Mouse (Mus musculus): Measurements from ENCODE around the gene Pnp. TPM values are rescaled to one million over a fixed set of nuclear protein-coding genes. Genes with fewer than 3 reads are reported as not detected.
"Not testable (repeated sequence)": the region's sequence is repeated elsewhere in the genome, so short reads cannot be mapped to it uniquely, and the experiment has no call there.

Pnp gene
- polyA plus RNA-seq, 1 experiment from 2014 or later, result 87.7 TPM

DNA sequence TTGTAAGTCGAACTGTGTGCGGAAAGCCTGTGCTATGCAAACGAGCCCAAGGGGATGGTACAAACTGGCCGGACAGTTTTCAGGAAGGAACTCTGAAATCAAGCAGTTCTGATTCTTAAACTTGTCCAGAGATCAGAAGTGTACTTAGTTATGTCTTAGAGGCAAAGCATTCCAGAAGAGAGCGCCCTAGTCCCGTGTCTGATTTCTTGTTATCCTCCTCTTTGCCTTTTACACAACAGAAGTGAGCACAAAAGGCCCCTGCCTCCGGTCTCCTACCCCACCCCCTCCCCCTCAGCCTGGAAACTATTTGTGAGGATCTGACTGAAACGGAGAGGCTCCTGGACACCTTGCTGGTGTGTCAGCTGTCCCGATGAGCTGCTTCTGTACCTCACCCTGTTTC lies 45.8 kb downstream of the Pnp start:
- Histone ChIP-seq H3K4me3 (ENCODE audit: low read depth, low read length) (no peak overlapping the region), H3K9ac (ENCODE audit: low read depth, low read length) (no peak overlapping the region), H3K4me1 (replicated peaks; ENCODE audit: control insufficient read depth, insufficient read depth, low read length) (no peaks in the 10 kb centered on the region), H3K36me3 (ENCODE audit: control insufficient read depth, insufficient read depth, low read length) (no peaks in the 10 kb centered on the region), H3K27me3 (replicated peaks; ENCODE audit: control insufficient read depth, insufficient read depth, low read length) (no peaks in the 10 kb centered on the region), H3K4me2 (no peak overlapping the region; the same call in 1 of the 2 replicates), H3K9me3 (ENCODE audit: control insufficient read depth, low read length) (no peaks in the 10 kb centered on the region), H3K27ac (ENCODE audit: low read depth, low read length) (no peak overlapping the region)
- 37% methylated on average over 9 of the region's 9 CpGs for WGBS
- no peak for ATAC-seq (replicated peaks; ENCODE audit: low FRiP score)
- DNase-seq (ENCODE audit: low spot score), result no peak

DNA sequence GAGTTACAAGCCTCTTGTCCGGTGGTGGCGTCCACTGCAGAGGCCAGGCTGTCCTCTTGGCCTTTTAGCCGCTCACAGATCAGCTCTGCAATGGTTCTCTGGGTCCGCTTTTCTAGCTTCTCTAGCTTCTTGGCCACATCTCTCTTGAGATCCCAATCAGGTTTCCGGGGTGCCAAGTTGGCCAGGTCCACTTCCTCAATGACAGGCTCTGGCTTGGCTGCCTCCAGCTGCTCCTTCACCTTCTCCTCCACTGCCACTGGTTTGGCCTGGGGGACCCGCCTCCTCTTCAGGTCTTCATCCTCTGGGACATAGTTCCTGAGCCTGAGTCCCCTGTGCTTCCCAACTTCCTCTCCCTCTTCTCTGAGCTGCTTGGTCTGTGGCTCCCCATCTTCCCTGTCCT lies 47.6 kb downstream of the Pnp start:
- H3K36me3 ChIP-seq (ENCODE audit: control insufficient read depth, insufficient read depth, low read length); H3K27me3 ChIP-seq (replicated peaks; ENCODE audit: control insufficient read depth, insufficient read depth, low read length); ATAC-seq (replicated peaks; ENCODE audit: low FRiP score); H3K9ac ChIP-seq (ENCODE audit: low read depth, low read length); H3K9me3 ChIP-seq (ENCODE audit: control insufficient read depth, low read length); DNase-seq (ENCODE audit: low spot score); H3K27ac ChIP-seq (ENCODE audit: low read depth, low read length); H3K4me2 ChIP-seq; H3K4me1 ChIP-seq (replicated peaks; ENCODE audit: control insufficient read depth, insufficient read depth, low read length); H3K4me3 ChIP-seq (ENCODE audit: low read depth, low read length): not testable (repeated sequence)
- WGBS, result 60% methylated on average over 6 of the region's 6 CpGs

DNA sequence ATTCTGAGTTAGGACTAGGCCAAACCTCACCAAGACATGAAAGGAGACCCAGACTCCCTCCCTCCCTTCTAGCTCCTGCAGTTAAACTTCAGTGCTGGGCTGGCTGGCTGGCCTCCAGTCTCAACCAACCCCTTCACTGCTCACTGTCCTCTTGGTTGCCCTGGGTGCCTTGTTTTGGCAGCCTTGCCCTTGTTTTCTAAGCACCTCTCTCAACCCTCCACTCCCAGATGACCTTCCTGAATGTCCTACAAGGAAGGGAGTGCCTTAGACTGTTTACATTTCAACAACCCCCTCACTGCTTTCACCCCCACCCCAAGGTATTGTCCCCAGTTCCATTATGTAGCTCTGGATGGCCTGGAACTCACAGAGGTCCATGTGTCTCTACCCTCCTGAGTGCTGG lies 48.7 kb downstream of the Pnp start:
- Histone ChIP-seq H3K36me3 (ENCODE audit: control insufficient read depth, insufficient read depth, low read length) (no peaks in the 10 kb centered on the region), H3K27ac (ENCODE audit: low read depth, low read length) (no peak overlapping the region), H3K4me2 (no peak overlapping the region), H3K27me3 (replicated peaks; ENCODE audit: control insufficient read depth, insufficient read depth, low read length) (no peaks in the 10 kb centered on the region), H3K4me3 (ENCODE audit: low read depth, low read length) (no peak overlapping the region), H3K4me1 (replicated peaks; ENCODE audit: control insufficient read depth, insufficient read depth, low read length) (no peaks in the 10 kb centered on the region), H3K9me3 (ENCODE audit: control insufficient read depth, low read length) (no peaks in the 10 kb centered on the region), H3K9ac (ENCODE audit: low read depth, low read length) (no peak overlapping the region)
- no peak for DNase-seq (ENCODE audit: low spot score)
- ATAC-seq (replicated peaks; ENCODE audit: low FRiP score), result no peak

DNA sequence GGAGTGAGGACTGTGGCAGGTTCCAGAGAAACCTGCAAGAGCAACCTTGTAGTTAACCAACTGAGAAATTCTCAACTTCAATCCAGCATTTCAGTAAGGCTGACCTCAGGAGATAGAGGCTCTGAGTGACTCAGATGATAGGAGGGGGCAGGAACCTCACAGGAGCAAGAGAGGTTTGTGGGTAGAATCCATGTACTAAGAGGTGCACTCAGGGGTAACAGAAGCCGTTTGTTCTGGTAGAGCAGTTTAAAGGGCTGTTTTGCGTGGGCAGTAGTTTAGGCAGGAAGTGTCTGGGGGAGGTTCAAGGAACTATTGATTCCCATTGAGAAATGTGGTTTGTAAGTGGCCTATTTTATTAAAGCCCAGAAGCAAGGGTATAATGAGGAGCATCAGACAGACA lies 50.3 kb downstream of the Pnp start:
- no peak for ATAC-seq (replicated peaks; ENCODE audit: low FRiP score)
- Histone ChIP-seq H3K4me1 (replicated peaks; ENCODE audit: control insufficient read depth, insufficient read depth, low read length) (no peaks in the 10 kb centered on the region), H3K27ac (ENCODE audit: low read depth, low read length) (no peak overlapping the region), H3K9me3 (ENCODE audit: control insufficient read depth, low read length) (no peaks in the 10 kb centered on the region), H3K4me3 (ENCODE audit: low read depth, low read length) (no peak overlapping the region), H3K4me2 (no peak overlapping the region), H3K36me3 (ENCODE audit: control insufficient read depth, insufficient read depth, low read length) (no peaks in the 10 kb centered on the region), H3K9ac (ENCODE audit: low read depth, low read length) (no peak overlapping the region), H3K27me3 (replicated peaks; ENCODE audit: control insufficient read depth, insufficient read depth, low read length) (no peaks in the 10 kb centered on the region)
- WGBS, result 32% methylated on average over 2 of the region's 2 CpGs
- no peak for DNase-seq (ENCODE audit: low spot score)

DNA sequence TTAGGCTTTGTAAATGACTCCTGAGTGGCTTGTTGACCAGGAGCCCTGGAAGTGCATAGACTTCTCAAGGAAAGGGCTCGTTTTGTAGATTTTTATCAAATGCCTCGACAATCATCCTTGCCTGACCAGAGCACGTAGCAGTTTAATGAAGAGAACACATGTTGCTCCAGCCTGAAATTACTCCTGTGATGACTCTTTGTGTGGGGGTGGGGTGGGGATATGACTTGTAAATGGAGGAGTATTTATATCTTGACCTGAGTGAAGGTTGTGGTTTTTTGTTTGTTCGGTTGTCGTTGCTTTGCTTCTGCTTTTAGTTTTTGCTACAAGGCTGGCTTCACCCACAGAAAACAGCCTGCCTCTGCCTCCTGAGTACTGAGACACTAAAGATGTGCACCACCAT lies 51.0 kb downstream of the Pnp start:
- 37% methylated on average over 5 of the region's 5 CpGs for WGBS
- H3K4me1 ChIP-seq (replicated peaks; ENCODE audit: control insufficient read depth, insufficient read depth, low read length), result no peaks in the 10 kb centered on the region

DNA sequence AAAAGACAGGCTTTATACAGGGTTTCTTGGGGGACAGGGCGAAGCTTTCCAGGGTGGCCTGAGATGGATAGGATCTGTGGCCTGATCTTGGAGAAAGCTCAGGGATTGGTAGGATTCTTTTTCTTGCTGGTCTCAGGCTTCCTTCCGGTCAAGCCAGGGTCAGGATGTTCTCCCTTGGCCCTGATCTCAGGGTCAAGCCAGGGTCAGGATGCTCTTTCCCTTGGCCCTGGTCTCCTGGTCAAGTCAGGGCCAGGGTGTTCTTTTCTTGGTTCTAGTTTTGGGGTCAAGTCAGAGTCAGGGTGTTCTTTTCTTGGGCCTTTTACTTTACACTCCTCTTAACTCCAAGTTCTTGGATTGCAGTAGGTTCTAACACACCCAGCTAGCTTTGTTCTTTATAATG lies 56.8 kb downstream of the Pnp start:
- H3K9me3 ChIP-seq (ENCODE audit: control insufficient read depth, low read length), result no peaks in the 10 kb centered on the region
- H3K4me3 ChIP-seq (ENCODE audit: low read depth, low read length), result no peak overlapping the region
- ATAC-seq (replicated peaks; ENCODE audit: low FRiP score) (no peak), DNase-seq (ENCODE audit: low spot score) (no peak)
- no peaks in the 10 kb centered on the region for H3K4me1 ChIP-seq (replicated peaks; ENCODE audit: control insufficient read depth, insufficient read depth, low read length)
- H3K36me3 ChIP-seq (ENCODE audit: control insufficient read depth, insufficient read depth, low read length), result no peaks in the 10 kb centered on the region
- WGBS, result 84% methylated on average over 2 of the region's 2 CpGs
- no peaks in the 10 kb centered on the region for H3K27me3 ChIP-seq (replicated peaks; ENCODE audit: control insufficient read depth, insufficient read depth, low read length)
- no peak overlapping the region for H3K4me2 ChIP-seq
- H3K27ac ChIP-seq (ENCODE audit: low read depth, low read length), result no peak overlapping the region
- H3K9ac ChIP-seq (ENCODE audit: low read depth, low read length), result no peak overlapping the region

More for the DNA sequence above, 51.0 kb downstream of the Pnp start:
- Histone ChIP-seq H3K27ac (ENCODE audit: low read depth, low read length) (no peak overlapping the region), H3K9me3 (ENCODE audit: control insufficient read depth, low read length) (no peaks in the 10 kb centered on the region), H3K9ac (ENCODE audit: low read depth, low read length) (no peak overlapping the region), H3K4me3 (ENCODE audit: low read depth, low read length) (no peak overlapping the region), H3K4me2 (no peak overlapping the region), H3K27me3 (replicated peaks; ENCODE audit: control insufficient read depth, insufficient read depth, low read length) (no peaks in the 10 kb centered on the region), H3K36me3 (ENCODE audit: control insufficient read depth, insufficient read depth, low read length) (no peaks in the 10 kb centered on the region)
- DNase-seq (ENCODE audit: low spot score), result no peak
- no peak for ATAC-seq (replicated peaks; ENCODE audit: low FRiP score)

DNA sequence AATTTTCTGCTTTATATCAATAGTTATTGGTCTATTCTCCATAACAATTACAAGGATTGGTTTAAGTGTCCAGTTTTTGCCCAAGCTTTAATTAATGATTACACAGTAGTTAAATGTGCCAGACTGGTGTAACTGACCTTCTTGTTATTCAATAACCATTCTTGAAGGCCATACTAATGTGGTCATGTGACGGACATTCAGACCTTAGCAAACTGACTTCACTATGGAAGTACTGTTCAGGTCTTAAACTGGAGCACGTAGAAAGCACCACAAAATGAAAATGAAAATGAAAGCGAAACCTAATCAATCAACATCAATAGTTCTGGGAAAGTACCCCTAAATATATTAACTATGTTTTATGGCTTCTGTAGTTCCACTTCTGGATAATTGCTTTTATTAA lies 60.2 kb downstream of the Pnp start:
- WGBS, result 79% methylated on average over 3 of the region's 3 CpGs
- DNase-seq (ENCODE audit: low spot score), result no peak
- Histone ChIP-seq H3K9ac (ENCODE audit: low read depth, low read length) (no peak overlapping the region), H3K27me3 (replicated peaks; ENCODE audit: control insufficient read depth, insufficient read depth, low read length) (no peaks in the 10 kb centered on the region), H3K27ac (ENCODE audit: low read depth, low read length) (no peak overlapping the region), H3K4me3 (ENCODE audit: low read depth, low read length) (no peak overlapping the region), H3K4me1 (replicated peaks; ENCODE audit: control insufficient read depth, insufficient read depth, low read length) (no peaks in the 10 kb centered on the region), H3K9me3 (ENCODE audit: control insufficient read depth, low read length) (no peaks in the 10 kb centered on the region), H3K4me2 (no peak overlapping the region), H3K36me3 (ENCODE audit: control insufficient read depth, insufficient read depth, low read length) (no peaks in the 10 kb centered on the region)
- ATAC-seq (replicated peaks; ENCODE audit: low FRiP score), result no peak

DNA sequence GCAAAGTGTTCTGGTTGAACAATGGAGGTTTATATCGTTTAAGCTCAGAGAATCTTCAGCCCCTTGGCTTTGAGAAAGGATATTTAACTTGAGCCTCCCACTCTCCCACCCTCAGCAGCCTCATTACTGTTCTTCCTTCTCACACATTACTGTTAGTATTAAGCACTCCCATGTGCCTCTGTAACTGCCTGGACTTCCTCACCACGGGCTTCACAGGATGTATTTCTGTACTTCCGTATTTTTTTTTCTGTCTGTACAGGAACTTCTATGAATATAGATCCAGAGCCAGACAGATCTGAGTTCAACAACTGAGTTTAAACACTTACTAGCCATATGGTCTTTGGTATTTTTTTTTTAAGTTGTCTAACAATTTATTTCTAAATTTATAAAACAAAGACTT lies 66.2 kb downstream of the Pnp start:
- Histone ChIP-seq H3K27me3 (replicated peaks; ENCODE audit: control insufficient read depth, insufficient read depth, low read length) (no peaks in the 10 kb centered on the region), H3K9me3 (ENCODE audit: control insufficient read depth, low read length) (no peaks in the 10 kb centered on the region), H3K4me2 (no peak overlapping the region), H3K36me3 (ENCODE audit: control insufficient read depth, insufficient read depth, low read length) (no peaks in the 10 kb centered on the region), H3K9ac (ENCODE audit: low read depth, low read length) (no peak overlapping the region), H3K27ac (ENCODE audit: low read depth, low read length) (no peak overlapping the region), H3K4me1 (replicated peaks; ENCODE audit: control insufficient read depth, insufficient read depth, low read length) (no peaks in the 10 kb centered on the region), H3K4me3 (ENCODE audit: low read depth, low read length) (no peak overlapping the region)
- 39% methylated on average over 3 of the region's 3 CpGs for WGBS
- no peak for DNase-seq (ENCODE audit: low spot score)
- ATAC-seq (replicated peaks; ENCODE audit: low FRiP score), result no peak

DNA sequence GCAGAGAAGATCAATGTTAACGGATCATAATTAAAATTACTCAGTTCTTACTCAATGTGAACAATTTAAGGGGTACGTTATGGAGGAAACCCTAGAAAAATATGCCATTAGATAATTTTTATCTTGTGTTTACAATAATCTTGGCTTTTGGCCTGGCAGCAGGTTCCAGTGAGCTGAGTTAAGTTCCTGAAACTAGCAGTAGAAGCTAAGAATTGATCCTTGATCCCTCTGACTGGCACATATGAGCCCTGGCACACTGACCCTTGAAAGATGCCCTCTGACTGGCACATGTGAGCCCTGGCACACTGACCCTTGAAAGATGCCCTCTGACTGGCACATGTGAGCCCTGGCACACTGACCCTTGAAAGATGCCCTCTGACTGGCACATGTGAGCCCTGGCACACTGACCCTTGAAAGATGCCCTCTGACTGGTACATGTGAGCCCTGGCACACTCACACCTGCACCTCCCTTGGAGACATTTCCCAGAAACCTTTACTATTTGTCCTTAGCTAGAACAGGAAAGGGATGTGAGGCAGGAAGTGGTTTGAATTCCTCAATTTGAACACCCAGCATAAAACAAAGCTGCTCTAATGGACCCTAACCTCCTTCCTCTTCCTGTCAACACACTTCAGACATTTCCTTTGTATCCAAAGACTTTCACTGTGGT lies 67.3 kb downstream of the Pnp start:
- ATAC-seq (replicated peaks; ENCODE audit: low FRiP score), result no peak
- WGBS, result 51% methylated on average over 2 of the region's 2 CpGs
- no peak overlapping the region for H3K27ac ChIP-seq (ENCODE audit: low read depth, low read length)

More for the DNA sequence above, 67.3 kb downstream of the Pnp start:
- peak; percentile 9 for DNase-seq (ENCODE audit: low spot score)
- H3K27me3 ChIP-seq (replicated peaks; ENCODE audit: control insufficient read depth, insufficient read depth, low read length), result no peaks in the 10 kb centered on the region
- H3K9me3 ChIP-seq (ENCODE audit: control insufficient read depth, low read length), result no peaks in the 10 kb centered on the region
- no peak overlapping the region for H3K4me2 ChIP-seq
- H3K4me1 ChIP-seq (replicated peaks; ENCODE audit: control insufficient read depth, insufficient read depth, low read length), result no peaks in the 10 kb centered on the region
- no peak overlapping the region for H3K4me3 ChIP-seq (ENCODE audit: low read depth, low read length)
- H3K36me3 ChIP-seq (ENCODE audit: control insufficient read depth, insufficient read depth, low read length), result no peaks in the 10 kb centered on the region
- H3K9ac ChIP-seq (ENCODE audit: low read depth, low read length), result no peak overlapping the region
